Mouse (Mus musculus) layer of hippocampus, postnatal 25 days (tissue): ENCODE results near the gene H2-T23. TPM values are rescaled to one million over a fixed set of nuclear protein-coding genes. Genes with fewer than 3 reads are reported as not detected.
"Not testable (repeated sequence)": the region's sequence is repeated elsewhere in the genome, so short reads cannot be mapped to it uniquely, and the experiment has no call there.

ENCODE experiments used
- DNase-seq, 2 experiments: peaks; one replicate each; pipeline ENCODE4 v3.0.0; 2022; ENCODE audit warnings: mixed read lengths in 2 of 2, low spot score in 1 of 2; ENCODE audit errors: extremely low spot score in 1 of 2
- total RNA-seq, 2 experiments: library from RNA; stranded (reverse); gene quantifications; 2 replicates each; pipeline ENCODE4 v1.2.3; 2021

Gene H2-T23
- total RNA-seq, 2 experiments from 2014 or later, result 3.9 to 4.8 TPM

DNA sequence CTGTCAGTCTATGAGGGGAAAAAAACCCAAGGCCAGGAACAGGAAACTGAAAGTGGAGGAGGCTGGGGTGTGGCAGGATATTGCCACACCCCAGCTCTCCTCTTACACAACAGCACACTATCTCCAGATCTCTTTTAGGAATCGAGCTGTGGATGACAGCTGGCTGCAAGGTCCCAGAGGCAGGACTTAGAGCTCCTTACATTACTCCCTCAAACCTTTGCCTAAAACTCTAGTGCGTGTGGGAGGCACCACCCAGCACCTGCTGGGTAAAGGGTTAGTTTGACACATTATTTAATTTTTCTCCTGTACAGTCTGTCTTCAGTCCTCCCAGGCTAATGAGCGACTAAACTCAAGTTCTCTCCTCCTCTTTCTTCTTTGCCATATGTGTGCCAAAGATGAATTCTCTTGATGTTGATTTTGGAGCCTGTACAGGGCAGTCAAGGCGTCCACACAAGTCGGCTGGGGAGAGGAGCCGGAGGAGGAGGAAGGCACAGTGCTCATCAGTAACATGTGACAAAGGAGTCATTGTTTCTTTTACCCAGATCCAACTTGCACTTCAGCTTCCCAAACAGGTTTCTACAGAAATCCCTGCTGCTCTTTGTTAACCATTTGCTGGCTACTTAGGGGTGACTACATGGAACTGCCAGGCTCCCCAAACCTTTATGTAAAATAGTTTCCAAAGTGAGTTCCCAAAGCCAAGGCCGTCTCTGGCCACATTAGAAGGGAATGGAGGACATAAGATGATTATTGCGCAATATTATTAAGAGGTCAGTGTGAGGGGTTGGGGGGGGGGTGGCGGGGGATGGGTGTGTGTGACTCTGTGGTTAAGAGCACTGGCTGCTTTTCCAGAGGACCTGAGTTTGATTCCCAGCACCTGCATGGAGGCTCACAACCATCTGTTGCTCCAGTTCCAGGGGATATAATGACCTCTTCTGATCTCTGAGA, 8.7 kb downstream of the H2-T23 start:
- DNase-seq, result no peak

DNA sequence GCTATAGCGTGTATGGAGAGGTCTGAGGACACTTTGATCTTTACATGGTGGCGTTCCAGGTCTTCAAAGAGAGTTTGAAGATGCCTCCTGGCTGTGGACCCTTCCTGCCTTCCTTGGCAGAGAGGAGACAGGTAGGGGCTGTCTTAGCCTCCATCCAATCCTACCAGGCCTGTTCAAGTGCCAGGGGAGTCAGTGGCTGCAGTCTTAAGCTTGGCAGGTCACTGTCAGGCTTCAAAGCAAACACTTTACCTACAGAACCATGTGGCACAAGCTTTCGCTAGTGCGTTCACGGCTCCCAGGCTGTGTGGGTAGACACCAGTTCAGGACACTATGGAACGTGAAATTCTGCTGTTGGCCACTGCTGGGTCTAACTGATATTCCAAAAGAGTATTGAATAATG, 9.7 kb downstream of the H2-T23 start:
- no peak for DNase-seq

DNA sequence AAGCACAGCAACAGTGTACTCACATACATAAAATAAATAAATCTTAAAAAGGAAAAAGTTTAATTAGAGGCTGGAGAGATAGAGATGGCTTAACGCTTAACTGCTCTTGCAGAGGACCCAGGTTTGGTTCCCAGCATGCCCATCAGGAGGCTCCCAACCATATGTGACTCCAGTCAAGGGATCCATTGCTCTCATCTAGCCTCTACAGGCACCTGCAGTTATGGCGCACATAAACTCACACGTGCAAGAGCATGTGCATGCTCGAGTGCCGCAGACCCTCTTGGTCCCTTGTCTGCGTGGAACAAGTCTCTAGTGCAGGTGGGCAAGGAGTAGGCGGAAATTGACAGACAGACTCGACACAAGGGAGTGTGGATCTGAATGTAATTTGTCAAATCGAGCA, 10.6 kb downstream of the H2-T23 start:
- DNase-seq, result no peak

DNA sequence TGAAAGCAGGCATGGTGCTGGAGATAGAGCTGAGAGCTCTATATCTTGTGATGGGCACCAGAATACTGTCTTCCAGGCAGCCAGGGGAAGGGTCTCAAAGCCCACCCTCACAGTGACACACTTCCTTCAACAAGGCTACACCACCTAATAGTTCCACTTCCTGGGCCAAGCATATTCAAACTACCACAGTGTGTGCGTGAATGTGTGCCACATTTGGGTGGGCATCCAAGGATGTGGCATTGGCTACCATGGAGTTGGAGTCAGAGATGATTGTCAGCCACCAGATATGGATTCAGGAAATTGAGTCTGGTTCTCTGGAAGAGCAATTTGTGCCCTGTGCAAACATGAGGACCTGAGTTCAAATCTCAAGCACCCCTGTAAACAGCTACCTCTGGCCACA, 11.3 kb downstream of the H2-T23 start:
- no peak for DNase-seq

DNA sequence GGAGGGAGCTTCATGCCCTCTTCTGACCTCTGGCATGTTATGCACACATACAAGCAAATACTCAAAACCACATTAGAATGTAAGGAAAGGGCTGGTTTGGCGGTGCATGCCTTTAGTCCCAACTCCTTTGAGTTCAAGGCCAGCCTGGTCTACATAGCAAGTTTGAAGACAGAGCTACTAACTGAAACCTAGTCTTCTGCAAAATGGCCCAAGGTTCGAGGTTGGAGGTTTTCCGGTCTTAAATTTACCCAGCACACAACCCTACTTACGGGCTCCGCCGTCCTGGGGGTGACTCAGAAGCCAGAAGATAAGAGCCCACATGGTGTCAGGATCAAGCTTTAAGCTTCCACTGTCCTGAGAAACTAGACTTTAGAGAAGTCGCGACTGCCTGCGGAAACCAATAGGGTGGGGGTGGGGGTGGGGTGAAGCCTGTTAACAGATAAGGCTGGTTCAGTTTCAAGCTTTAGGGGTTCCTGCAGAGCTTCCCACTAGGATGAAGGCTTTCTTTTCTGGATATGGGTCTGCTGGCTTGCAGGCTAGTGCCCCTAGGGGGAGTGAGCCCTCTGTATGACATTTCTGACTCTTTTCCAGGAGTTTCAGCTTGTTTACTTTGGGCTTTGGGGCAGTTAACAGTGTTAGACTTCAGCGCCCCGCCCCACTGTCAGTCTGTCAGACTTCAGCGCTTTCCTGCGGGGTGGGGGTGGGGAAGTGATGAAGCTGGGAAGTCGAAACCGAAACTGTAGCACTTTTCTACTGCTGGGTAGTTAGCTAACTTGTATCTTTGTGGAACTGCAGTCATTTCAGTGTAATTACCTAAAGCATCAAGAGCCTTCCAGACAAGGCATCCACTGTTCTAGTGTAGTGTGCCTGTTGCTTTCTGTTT, 12.2 kb downstream of the H2-T23 start, which contains the start of gene H2-T24:
H2-T24 (minus strand) TSS at position 370 of the 883 bp plus-strand sequence.
- DNase-seq, result no peak

DNA sequence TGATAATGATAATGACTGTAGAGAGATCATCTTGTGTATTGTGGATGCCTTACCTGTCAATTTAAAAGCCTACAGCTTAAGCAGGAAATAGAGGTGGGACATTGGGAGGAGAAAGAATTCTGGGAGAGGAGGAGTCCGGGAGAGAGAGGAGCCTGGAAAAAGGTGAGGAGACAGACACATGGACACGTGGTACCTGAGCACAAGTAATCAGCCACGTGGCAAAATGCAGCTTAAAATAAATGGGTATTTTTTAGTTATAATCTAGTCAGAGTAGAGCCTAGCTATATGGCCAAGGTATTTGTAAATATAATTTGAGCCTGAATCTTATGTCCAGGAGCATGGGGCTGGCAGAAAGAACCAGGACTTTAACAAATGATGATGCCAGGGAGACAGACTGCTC, 13.1 kb downstream of the H2-T23 start:
- DNase-seq, result no peak

DNA sequence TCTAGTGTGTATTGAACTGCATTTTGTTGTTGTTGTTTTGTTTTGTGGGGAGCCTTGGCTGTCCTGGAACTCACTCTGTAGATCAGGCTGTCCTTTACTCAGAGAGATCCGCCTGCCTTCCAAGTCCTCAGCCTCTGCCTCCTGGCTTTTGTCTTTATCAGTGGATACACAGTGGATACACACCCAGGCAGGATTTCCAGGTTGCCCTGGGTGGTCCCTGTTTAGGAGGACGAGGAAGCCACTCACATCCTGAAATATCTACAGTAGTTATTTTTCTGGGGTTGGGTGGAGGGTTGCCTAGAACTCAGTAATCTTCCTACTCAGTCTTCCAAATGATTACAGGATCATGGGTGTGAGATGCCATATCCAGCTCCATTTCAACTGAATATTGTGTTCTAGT, 13.7 kb downstream of the H2-T23 start:
- DNase-seq, result no peak

DNA sequence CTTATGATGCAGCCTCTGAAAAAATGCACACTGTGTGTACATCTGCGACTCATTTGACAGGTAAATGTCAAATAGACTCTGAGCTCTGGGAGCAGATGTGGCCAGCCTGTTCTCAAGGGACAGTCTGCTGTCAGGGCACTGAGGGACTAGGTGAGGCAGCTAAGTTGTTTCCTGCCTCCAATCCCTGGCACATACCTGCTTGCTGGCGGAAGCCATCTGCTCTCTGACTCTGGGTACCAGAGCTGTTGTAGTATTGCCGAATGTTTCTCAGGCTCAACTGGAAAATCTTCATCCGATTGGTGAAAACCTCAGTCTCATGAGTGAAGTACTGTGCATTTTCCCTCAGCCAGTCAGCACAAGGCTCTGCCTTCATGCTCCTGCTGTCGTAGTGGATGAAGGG, 15.6 kb downstream of the H2-T23 start:
- no peak for DNase-seq

DNA sequence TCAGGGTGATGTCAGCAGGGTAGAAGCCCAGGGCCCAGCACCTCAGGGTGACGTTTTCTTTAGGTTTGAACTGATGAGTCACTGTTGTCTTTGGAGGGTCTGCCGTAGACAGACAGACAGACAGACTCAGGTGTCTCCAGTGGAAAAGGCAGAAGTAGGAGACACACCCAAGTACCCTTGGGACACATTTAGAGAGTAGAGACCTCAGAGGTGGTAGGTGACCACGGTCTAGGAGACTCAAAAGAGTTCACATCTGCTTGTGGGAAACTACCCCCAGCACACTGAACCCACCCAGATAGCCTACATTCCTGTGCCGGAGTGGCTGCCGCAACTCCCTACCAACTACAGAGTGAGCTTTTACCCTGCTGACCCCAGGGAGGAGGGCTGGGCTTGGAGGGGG, 17.7 kb downstream of the H2-T23 start:
- no peak for DNase-seq

DNA sequence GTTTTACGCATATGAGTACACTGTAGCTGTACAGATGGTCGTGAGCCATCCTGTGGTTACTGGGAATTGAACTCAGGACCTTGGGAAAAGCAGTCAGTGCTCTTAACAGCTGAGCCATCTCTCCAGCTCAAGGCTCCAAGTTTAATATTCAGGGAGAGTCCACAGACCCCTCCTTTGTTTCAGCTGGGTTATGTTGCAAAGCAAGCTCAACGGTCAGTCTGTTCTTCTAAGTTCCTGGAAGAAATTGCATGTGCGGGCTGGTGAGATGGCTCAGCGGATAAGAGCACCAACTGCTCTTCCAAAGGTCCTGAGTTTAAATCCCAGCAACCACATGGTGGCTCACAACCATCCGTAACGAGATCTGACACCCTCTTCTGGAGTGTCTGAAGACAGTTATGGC, 28.2 kb downstream of the H2-T23 start:
- not testable (repeated sequence) for DNase-seq

DNA sequence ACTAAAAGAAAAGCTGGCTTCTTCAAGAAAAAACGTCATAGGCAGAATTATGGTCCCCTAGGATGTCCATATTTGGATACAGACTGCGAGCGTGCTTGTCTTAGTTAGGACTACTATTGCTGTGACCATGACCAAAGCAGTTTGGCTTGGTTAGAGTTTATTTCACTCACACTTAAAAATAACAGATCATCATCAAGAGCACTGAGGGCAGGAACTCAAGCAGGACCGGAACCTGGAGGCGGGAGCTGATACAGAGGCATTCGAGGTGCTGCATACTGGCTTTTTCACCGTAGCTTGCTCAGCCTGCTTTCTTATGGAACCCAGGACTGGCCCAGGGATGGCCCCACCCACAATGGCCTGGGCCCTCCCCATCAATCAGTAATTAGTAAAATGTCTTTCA, 29.3 kb downstream of the H2-T23 start:
- DNase-seq, result no peak

DNA sequence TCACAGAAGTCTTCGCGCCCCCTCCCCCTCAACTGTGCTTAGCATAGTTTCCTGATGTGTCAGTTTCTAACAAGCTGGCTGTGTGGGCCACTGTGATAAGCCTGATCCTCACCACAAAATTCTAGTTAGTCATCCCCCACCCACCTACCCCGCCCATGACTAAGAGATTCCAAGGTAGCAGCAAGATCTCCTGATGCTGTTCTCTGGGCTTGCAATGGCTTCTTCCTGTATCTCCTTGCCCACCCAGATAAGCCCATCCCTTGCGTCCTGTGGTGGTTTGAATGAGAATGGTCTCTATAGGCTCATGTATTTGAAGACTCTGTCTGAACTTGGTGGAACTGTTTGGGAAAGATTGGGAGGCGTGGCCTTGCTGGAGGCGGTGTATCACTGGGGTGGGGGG, 30.7 kb downstream of the H2-T23 start:
- DNase-seq, result no peak

DNA sequence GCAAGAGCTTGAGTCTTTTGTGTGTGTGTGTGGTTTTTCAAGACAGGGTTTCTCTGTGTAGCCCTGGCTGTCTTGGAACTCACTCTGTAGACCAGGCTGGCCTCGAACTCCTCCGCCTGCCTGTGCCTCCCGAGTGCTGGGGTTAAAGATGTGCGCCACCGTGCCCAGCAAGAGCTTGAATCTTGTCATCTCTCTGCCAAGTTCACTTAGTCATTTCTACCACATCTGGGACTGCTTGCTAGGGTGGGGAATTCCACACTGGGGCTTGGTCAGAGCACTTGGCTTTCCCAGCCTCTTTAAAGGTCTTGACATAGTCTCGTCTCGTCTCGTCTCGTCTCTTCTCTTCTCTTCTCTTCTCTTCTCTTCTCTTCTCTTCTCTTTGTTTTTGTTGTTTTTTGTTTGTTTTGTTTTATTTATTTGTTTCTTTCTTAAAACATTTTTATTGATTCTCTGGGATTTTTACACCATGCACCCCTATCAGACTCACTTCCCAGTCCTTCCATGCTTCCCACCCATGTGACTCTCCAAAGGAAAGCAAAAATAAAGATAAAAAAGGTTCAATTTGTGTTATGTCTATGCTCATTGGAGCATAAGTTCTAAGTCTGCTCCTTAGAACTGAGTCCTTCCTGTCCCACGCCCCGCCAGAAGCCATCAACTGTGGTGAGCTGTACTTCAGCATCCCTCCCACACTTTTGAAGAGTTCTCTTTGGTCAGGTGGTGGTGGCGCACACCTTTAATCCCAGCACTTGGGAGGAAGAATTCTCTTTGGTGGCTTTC, 31.3 kb downstream of the H2-T23 start:
- no peak for DNase-seq

DNA sequence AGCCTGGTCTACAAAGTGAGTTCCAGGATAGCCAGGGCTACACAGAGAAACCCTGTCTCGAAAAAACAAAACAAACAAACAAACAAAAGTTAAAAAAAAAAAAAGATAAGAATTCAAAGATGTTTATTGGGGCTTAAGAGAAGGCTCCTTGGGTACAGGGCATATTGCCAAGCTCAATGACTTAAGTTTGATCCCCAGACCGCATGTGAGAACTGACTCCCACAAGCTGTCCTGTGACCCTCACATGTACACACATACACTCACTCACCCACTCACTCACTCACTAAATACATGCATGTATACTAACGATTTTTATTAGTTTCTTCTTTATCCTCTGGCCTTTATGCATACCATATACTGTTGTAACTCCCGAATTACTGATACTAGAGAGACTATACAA, 32.3 kb downstream of the H2-T23 start:
- no peak for DNase-seq

DNA sequence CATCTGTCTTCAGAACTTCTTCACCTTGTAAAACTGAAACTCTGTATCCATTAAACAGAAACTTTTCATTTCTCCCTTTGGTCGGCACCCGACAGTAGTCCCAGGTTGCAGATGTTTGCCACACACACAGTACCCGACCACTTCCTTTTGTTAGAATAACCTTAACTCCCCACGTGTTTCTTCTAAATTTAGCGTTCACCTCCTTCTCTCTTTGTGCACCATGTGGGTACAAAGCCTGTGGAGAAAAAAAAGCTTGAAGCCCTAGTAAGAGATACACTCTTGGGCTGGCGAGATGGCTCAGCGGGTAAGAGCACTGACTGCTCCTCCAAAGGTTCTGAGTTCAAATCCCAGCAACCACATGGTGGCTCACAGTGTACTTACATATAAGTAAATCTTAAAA, 33.3 kb downstream of the H2-T23 start:
- DNase-seq, result no peak

DNA sequence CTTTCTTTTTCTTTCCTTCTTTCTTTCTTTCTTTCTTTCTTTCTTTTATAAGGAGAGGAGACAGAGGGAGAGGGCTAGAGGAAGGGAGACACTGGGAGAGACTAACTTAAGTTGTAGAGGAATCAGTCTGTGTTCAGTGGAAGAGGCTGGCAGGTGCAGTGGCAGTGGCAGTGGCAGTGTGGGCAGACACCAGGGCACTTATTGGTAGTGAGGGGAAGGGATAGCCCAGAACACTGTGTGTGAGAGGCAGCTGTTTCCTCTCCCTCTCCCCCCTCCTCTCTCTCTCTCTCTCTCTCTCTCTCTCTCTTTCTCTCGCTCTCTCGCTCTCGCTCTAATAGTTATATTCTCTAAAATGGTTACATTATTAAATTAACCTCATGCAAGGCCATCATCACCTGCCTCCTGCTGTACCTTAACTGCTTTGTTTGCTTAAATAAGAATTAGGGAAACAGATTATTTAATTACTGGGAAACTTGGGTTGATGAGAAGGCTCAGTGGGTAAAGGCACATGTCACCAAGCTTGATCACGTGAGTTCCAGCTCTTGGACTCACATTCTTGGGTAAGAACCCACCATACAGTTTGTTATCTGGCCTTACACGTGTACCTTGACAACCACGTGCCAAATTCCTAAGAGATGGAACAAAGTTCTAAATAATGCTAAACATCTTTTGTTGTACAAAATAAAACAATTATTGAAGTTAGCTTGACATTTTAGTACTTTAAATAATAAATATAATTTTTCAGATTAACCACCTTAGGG, 33.9 kb downstream of the H2-T23 start:
- no peak for DNase-seq

DNA sequence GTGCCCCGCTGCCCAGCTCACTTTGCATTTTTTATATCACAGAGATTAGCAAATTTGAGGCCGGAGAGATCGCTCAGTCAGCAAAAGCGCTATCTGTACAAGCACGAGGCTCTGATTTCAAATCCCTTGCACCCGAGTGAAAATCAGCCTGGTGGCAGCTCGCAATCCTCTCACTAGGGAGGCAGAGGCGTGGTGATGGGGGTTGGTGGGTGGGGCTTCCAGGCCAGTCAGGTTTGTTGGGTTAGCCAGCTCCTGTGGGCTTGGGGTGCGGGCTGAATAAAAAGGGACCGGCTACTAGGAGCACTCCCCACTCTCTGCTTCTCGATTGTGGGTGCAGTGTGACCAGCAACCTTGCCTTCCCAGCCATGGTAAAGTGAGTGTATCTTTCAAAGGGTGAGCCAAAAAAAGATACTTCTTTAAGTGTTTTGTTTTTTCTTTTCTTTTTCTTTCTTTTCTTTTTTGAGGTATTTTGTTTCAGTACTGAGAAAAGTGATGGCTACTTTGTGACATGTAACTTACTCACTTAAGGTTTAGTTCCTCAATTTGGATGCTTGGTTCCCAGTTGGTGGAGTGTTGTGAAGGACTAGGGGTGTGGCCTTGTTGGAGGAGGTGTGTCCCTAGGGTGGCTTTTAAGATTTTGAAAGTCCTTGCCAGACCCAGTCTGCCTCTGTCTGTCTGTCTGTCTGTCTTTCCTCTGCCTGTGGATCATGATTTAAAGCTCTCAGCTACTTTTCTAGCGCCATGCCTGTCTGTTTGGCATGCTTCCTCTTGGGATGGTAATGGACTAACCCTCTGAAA, 34.7 kb downstream of the H2-T23 start:
- no peak for DNase-seq

DNA sequence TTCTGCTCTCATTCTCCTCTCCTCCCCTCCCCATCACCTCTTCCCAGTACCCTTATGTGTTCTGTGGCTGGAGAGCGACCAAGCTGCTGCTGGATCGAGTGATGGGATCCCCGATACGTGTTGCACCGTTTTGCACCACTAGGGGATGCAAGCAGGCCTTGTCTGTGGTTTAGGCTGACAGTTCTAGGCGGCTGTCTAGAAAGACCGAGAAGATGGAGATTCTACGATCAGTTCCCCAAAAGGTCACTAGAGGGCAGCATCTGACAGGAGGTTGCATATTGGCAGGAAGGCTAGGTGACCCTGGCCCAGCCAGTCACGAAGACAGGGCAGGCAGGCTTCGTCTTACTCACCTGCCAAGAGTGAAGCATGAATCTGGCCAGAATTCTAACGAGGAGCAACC, 35.7 kb downstream of the H2-T23 start:
- DNase-seq, result peak; percentile 84 to 99

DNA sequence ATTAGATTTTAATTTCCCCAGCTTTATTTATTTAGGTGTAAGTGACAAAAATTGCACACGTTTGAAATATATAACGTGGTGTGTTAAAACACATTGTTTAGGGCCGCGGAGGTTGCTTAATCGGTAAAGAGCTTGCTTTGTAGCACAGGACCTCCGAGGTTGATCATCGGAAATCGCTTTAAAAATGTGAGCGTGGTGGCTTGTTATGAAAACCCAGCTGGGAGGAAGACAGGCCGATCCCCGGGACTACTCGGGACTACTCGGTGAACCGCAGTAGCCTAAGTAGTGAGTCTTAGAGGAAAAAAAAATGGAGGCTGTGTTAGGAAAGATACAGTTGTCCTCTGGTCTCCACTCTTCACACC, 37.8 kb downstream of the H2-T23 start:
- DNase-seq, result no peak
